Mouse (Mus musculus) brain, embryonic 14.5 days (tissue): ENCODE results near the gene Cnot10.

Source experiments
- CTCF ChIP-seq: fragments of 200-500 bp; IDR thresholded peaks from 2 replicates; pipeline ENCODE4 v1.5.1; 2012; ENCODE audit warnings: inconsistent platforms, mild to moderate bottlenecking, moderate library complexity, borderline replicate concordance; ENCODE audit not compliant: insufficient read depth, insufficient read length; ENCODE audit errors: extremely low read depth
- POLR2A ChIP-seq: fragments of 200-500 bp; IDR thresholded peaks from 2 replicates; pipeline ENCODE4 v1.6.1; 2012; ENCODE audit warnings: mild to moderate bottlenecking, inconsistent platforms, borderline replicate concordance; ENCODE audit not compliant: poor library complexity, insufficient read depth, insufficient read length, severe bottlenecking; ENCODE audit errors: extremely low read depth

- TF ChIP-seq POLR2A: no peak
- TF ChIP-seq CTCF: no peak
These were observed 7.7 kb downstream of the Cnot10 start for GRCm38 (mm10) chr9:114632331-114632730.
